Mouse (Mus musculus): ENCODE data around the gene Osbp2. TPM values are rescaled to one million over a fixed set of nuclear protein-coding genes. Genes with fewer than 3 reads are reported as not detected.
A peak's percentile ranks its signal among the peaks of the same experiment; 100 is the strongest.

Gene Osbp2
- polyA plus RNA-seq, 1 experiment from 2014 or later: 0.20 TPM

- Histone ChIP-seq H3K4me3 (no peak overlapping the region), H3K27ac (no peak overlapping the region), H3K4me1 (peaks cover 10% of the 10 kb centered on the region; the same call in 1 of the 2 replicates), H3K9ac (no peak overlapping the region), H3K36me3 (no peaks in the 10 kb centered on the region), H3K27me3 (peaks cover 35% of the 10 kb centered on the region), H3K9me3 (no peaks in the 10 kb centered on the region), H3K4me2 (no peak overlapping the region)
- no peak; the same call in 1 of the 2 replicates for ATAC-seq (ENCODE audit: borderline replicate concordance, extremely low read depth, low FRiP score, low TSS enrichment)
- WGBS: 48% methylated on average over 6 of the region's 6 CpGs
These were observed 92.4 kb downstream of the Osbp2 start for GRCm38 (mm10) chr11:3771348-3771747.

- H3K4me2 ChIP-seq: no peak overlapping the region
- peaks cover 20% of the 10 kb centered on the region for H3K27me3 ChIP-seq
- 83% methylated on average over 5 of the region's 5 CpGs for WGBS
These were observed 95.9 kb downstream of the Osbp2 start for GRCm38 (mm10) chr11:3767830-3768229.

GRCm38 (mm10) chr11:3766964-3767363 is 96.7 kb downstream of the Osbp2 start:
- Histone ChIP-seq H3K4me1 (no peaks in the 10 kb centered on the region; the same call in 1 of the 2 replicates), H3K9me3 (no peaks in the 10 kb centered on the region), H3K36me3 (no peaks in the 10 kb centered on the region), H3K9ac (no peak overlapping the region), H3K27ac (no peak overlapping the region), H3K4me3 (no peak overlapping the region), H3K27me3 (peaks cover 29% of the 10 kb centered on the region), H3K4me2 (no peak overlapping the region)
- 84% methylated on average over 8 of the region's 8 CpGs for WGBS
- no peak for ATAC-seq (ENCODE audit: borderline replicate concordance, extremely low read depth, low FRiP score, low TSS enrichment)

More at GRCm38 (mm10) chr11:3767830-3768229, 95.9 kb downstream of the Osbp2 start:
- ATAC-seq (ENCODE audit: borderline replicate concordance, extremely low read depth, low FRiP score, low TSS enrichment): no peak
- Histone ChIP-seq H3K9me3 (no peaks in the 10 kb centered on the region), H3K27ac (no peak overlapping the region), H3K9ac (no peak overlapping the region), H3K4me1 (no peaks in the 10 kb centered on the region), H3K36me3 (no peaks in the 10 kb centered on the region), H3K4me3 (no peak overlapping the region)

- H3K4me2 ChIP-seq: no peak overlapping the region
- no peaks in the 10 kb centered on the region for H3K36me3 ChIP-seq
- H3K27ac ChIP-seq: no peak overlapping the region
- H3K4me3 ChIP-seq: no peak overlapping the region
- 73% methylated on average over 4 of the region's 4 CpGs for WGBS
- ATAC-seq (ENCODE audit: borderline replicate concordance, extremely low read depth, low FRiP score, low TSS enrichment): no peak
- H3K4me1 ChIP-seq: peaks cover 8% of the 10 kb centered on the region
- H3K27me3 ChIP-seq: peaks cover 54% of the 10 kb centered on the region
- H3K9me3 ChIP-seq: no peaks in the 10 kb centered on the region
- H3K9ac ChIP-seq: no peak overlapping the region
These were observed 99.4 kb downstream of the Osbp2 start for GRCm38 (mm10) chr11:3764352-3764751.

GRCm38 (mm10) chr11:3761775-3762501 is 101.8 kb downstream of the Osbp2 start:
- peak overlapping the region; percentile 50 for H3K4me3 ChIP-seq
- H3K4me2 ChIP-seq: peak overlapping the region; percentile 94
- H3K9ac ChIP-seq: peak overlapping the region; percentile 32
- H3K27ac ChIP-seq: no peak overlapping the region
- WGBS: under 1% methylated on average over 88 of the region's 90 CpGs
- peaks cover 54% of the 10 kb centered on the region for H3K27me3 ChIP-seq
- H3K4me1 ChIP-seq: peaks cover 8% of the 10 kb centered on the region
- H3K36me3 ChIP-seq: no peaks in the 10 kb centered on the region
- H3K9me3 ChIP-seq: no peaks in the 10 kb centered on the region
- no peak; the same call in 1 of the 2 replicates for ATAC-seq (ENCODE audit: borderline replicate concordance, extremely low read depth, low FRiP score, low TSS enrichment)

- no peaks in the 10 kb centered on the region for H3K36me3 ChIP-seq
- peak overlapping the region; percentile 32; the same call in 1 of the 2 replicates for H3K9ac ChIP-seq
- no peak overlapping the region for H3K27ac ChIP-seq
- peak overlapping the region; percentile 50 for H3K4me3 ChIP-seq
- no peak for ATAC-seq (ENCODE audit: borderline replicate concordance, extremely low read depth, low FRiP score, low TSS enrichment)
- peaks cover 8% of the 10 kb centered on the region for H3K4me1 ChIP-seq
- H3K4me2 ChIP-seq: peak overlapping the region; percentile 94
- H3K27me3 ChIP-seq: peaks cover 54% of the 10 kb centered on the region
- WGBS: 17% methylated on average over 11 of the region's 11 CpGs
- H3K9me3 ChIP-seq: no peaks in the 10 kb centered on the region
These were observed 102.4 kb downstream of the Osbp2 start for GRCm38 (mm10) chr11:3761339-3761738.

GRCm38 (mm10) chr11:3759433-3759832 is 104.3 kb downstream of the Osbp2 start:
- Histone ChIP-seq H3K9ac (no peak overlapping the region), H3K9me3 (no peaks in the 10 kb centered on the region), H3K27me3 (peaks cover 48% of the 10 kb centered on the region), H3K36me3 (no peaks in the 10 kb centered on the region), H3K4me3 (no peak overlapping the region), H3K4me2 (no peak overlapping the region), H3K4me1 (peaks cover 8% of the 10 kb centered on the region), H3K27ac (no peak overlapping the region)
- WGBS: 57% methylated on average over 5 of the region's 5 CpGs
- ATAC-seq (ENCODE audit: borderline replicate concordance, extremely low read depth, low FRiP score, low TSS enrichment): no peak

- Histone ChIP-seq H3K36me3 (no peaks in the 10 kb centered on the region), H3K4me1 (no peaks in the 10 kb centered on the region), H3K4me2 (no peak overlapping the region), H3K27ac (no peak overlapping the region), H3K9ac (no peak overlapping the region), H3K9me3 (no peaks in the 10 kb centered on the region), H3K27me3 (peaks cover 9% of the 10 kb centered on the region), H3K4me3 (no peak overlapping the region)
- WGBS: 34% methylated on average over 4 of the region's 4 CpGs
- no peak for ATAC-seq (ENCODE audit: borderline replicate concordance, extremely low read depth, low FRiP score, low TSS enrichment)
These were observed 108.4 kb downstream of the Osbp2 start for GRCm38 (mm10) chr11:3755341-3755740.

GRCm38 (mm10) chr11:3754685-3755084 is 109.0 kb downstream of the Osbp2 start:
- Histone ChIP-seq H3K9ac (no peak overlapping the region), H3K4me2 (no peak overlapping the region), H3K9me3 (no peaks in the 10 kb centered on the region), H3K36me3 (no peaks in the 10 kb centered on the region), H3K4me3 (no peak overlapping the region), H3K27me3 (peaks cover 2% of the 10 kb centered on the region), H3K4me1 (no peaks in the 10 kb centered on the region), H3K27ac (no peak overlapping the region)
- whole genome bisulfite sequencing: 44% methylated on average over 7 of the region's 7 CpGs
- ATAC-seq (ENCODE audit: borderline replicate concordance, extremely low read depth, low FRiP score, low TSS enrichment): no peak

- H3K4me1 ChIP-seq: no peaks in the 10 kb centered on the region
- H3K36me3 ChIP-seq: no peaks in the 10 kb centered on the region
- no peak overlapping the region for H3K4me2 ChIP-seq
- no peaks in the 10 kb centered on the region; the same call in 1 of the 2 replicates for H3K27me3 ChIP-seq
- no peak overlapping the region for H3K4me3 ChIP-seq
- 52% methylated on average over 9 of the region's 9 CpGs for WGBS
- no peak overlapping the region for H3K9ac ChIP-seq
- no peak overlapping the region for H3K27ac ChIP-seq
- no peaks in the 10 kb centered on the region for H3K9me3 ChIP-seq
- no peak for ATAC-seq (ENCODE audit: borderline replicate concordance, extremely low read depth, low FRiP score, low TSS enrichment)
These were observed 109.8 kb downstream of the Osbp2 start for GRCm38 (mm10) chr11:3753897-3754296.

GRCm38 (mm10) chr11:3752766-3753165 is 110.9 kb downstream of the Osbp2 start:
- 63% methylated on average over 3 of the region's 3 CpGs for WGBS
- no peaks in the 10 kb centered on the region; the same call in 1 of the 2 replicates for H3K27me3 ChIP-seq

GRCm38 (mm10) chr11:3749831-3750230 is 113.9 kb downstream of the Osbp2 start:
- H3K4me1 ChIP-seq: no peaks in the 10 kb centered on the region
- ATAC-seq (ENCODE audit: borderline replicate concordance, extremely low read depth, low FRiP score, low TSS enrichment): no peak
- H3K27me3 ChIP-seq: no peaks in the 10 kb centered on the region; the same call in 1 of the 2 replicates
- 18% methylated on average over 7 of the region's 7 CpGs for WGBS
- H3K36me3 ChIP-seq: no peaks in the 10 kb centered on the region
- H3K9ac ChIP-seq: no peak overlapping the region
- no peaks in the 10 kb centered on the region for H3K9me3 ChIP-seq
- no peak overlapping the region for H3K4me2 ChIP-seq
- no peak overlapping the region for H3K4me3 ChIP-seq
- H3K27ac ChIP-seq: no peak overlapping the region

More at GRCm38 (mm10) chr11:3752766-3753165, 110.9 kb downstream of the Osbp2 start:
- no peak overlapping the region for H3K4me2 ChIP-seq
- H3K4me3 ChIP-seq: no peak overlapping the region
- H3K4me1 ChIP-seq: no peaks in the 10 kb centered on the region
- no peak overlapping the region for H3K9ac ChIP-seq
- no peaks in the 10 kb centered on the region for H3K9me3 ChIP-seq
- ATAC-seq (ENCODE audit: borderline replicate concordance, extremely low read depth, low FRiP score, low TSS enrichment): no peak
- H3K36me3 ChIP-seq: no peaks in the 10 kb centered on the region
- H3K27ac ChIP-seq: no peak overlapping the region
